Mouse (Mus musculus) E14TG2a.4 (cell line): ENCODE measurements at regions not wholly inside any gene's neighbourhood (a gene's known extent, or its start where the extent isn't known, plus 50 kb on each side); places are given as distances from the start of the nearest gene placed in this dataset.

Experiments used
- CTCF ChIP-seq: conservative IDR thresholded peaks from 2 replicates; pipeline ENCODE4 v1.5.1; 2014; ENCODE audit warnings: low read length
- NANOG ChIP-seq: IDR thresholded peaks from 2 replicates; pipeline ENCODE4 v1.6.1; 2014; ENCODE audit warnings: borderline replicate concordance, low read length, mixed read lengths
- POU5F1 ChIP-seq: IDR thresholded peaks from 2 replicates; pipeline ENCODE4 v1.6.1; 2014; ENCODE audit warnings: low read length, borderline replicate concordance

GRCm38 (mm10) chr9:83308092-83308491 lies 132.8 kb downstream of the Lca5 start:
- TF ChIP-seq CTCF, result no peak
- TF ChIP-seq POU5F1, result no peak
- no peak for TF ChIP-seq NANOG
